Mouse (Mus musculus): Measurements from ENCODE around the gene Sh2b3. TPM values are rescaled to one million over a fixed set of nuclear protein-coding genes. Genes with fewer than 3 reads are reported as not detected.

Sh2b3 gene
- total and polyA plus RNA-seq, 2 experiments from 2014 or later = 6.6 to 24.7 TPM

GRCm38 (mm10) chr5:121780180-121780579 lies 57.3 kb downstream of the Sh2b3 start:
- no peak overlapping the region for H3K4me3 ChIP-seq (ENCODE audit: low read length)
- no peak for TF ChIP-seq CTCF (IDR thresholded peaks at IDR 0.05; ENCODE audit: low read depth)
- 65% methylated on average over 5 of the region's 5 CpGs for WGBS
- no peaks in the 10 kb centered on the region for H3K9me3 ChIP-seq (ENCODE audit: low read length)
- H3K9ac ChIP-seq (replicated peaks; ENCODE audit: low read length) = no peak overlapping the region
- no peaks in the 10 kb centered on the region for H3K27me3 ChIP-seq (ENCODE audit: insufficient read depth, low read length)
- ATAC-seq (no peak), DNase-seq (ENCODE audit: low spot score) (no peak)
- no peak overlapping the region for H3K27ac ChIP-seq
- peaks cover 17% of the 10 kb centered on the region for H3K36me3 ChIP-seq (ENCODE audit: insufficient read depth, low read length)
- H3K4me1 ChIP-seq (ENCODE audit: insufficient read depth, low read length) = peaks cover 6% of the 10 kb centered on the region; the same call in 1 of the 2 replicates
- no peak overlapping the region for H3K4me2 ChIP-seq (ENCODE audit: low read depth, low read length)

- Histone ChIP-seq H3K4me1 (ENCODE audit: insufficient read depth, low read length) (0 out of 2 replicates have a peak, but pooled peaks cover under 1% of the 10 kb centered on the region), H3K27ac (no peak overlapping the region), H3K27me3 (ENCODE audit: insufficient read depth, low read length) (no peaks in the 10 kb centered on the region), H3K9ac (replicated peaks; ENCODE audit: low read length) (no peak overlapping the region), H3K4me2 (ENCODE audit: low read depth, low read length) (no peak overlapping the region), H3K36me3 (ENCODE audit: insufficient read depth, low read length) (peaks cover 25% of the 10 kb centered on the region), H3K4me3 (ENCODE audit: low read length) (no peak overlapping the region), H3K9me3 (ENCODE audit: low read length) (no peaks in the 10 kb centered on the region)
- TF ChIP-seq CTCF (IDR thresholded peaks at IDR 0.05; ENCODE audit: low read depth) = no peak
- DNase-seq (ENCODE audit: low spot score) (peak; percentile 69), ATAC-seq (no peak)
- 42% methylated on average over 7 of the region's 7 CpGs for WGBS
Observed at GRCm38 (mm10) chr5:121778485-121779119, 58.8 kb downstream of the Sh2b3 start.

GRCm38 (mm10) chr5:121771611-121772010 lies 65.8 kb downstream of the Sh2b3 start:
- no peak overlapping the region for H3K4me3 ChIP-seq (ENCODE audit: low read length)
- WGBS = 87% methylated on average over 3 of the region's 3 CpGs
- H3K9me3 ChIP-seq (ENCODE audit: low read length) = no peaks in the 10 kb centered on the region
- ATAC-seq = no peak
- H3K27ac ChIP-seq = no peak overlapping the region
- H3K9ac ChIP-seq (replicated peaks; ENCODE audit: low read length) = no peak overlapping the region
- H3K4me2 ChIP-seq (ENCODE audit: low read depth, low read length) = no peak overlapping the region
- TF ChIP-seq CTCF (IDR thresholded peaks at IDR 0.05; ENCODE audit: low read depth) = no peak
- H3K36me3 ChIP-seq (ENCODE audit: insufficient read depth, low read length) = peaks cover 22% of the 10 kb centered on the region
- H3K27me3 ChIP-seq (ENCODE audit: insufficient read depth, low read length) = no peaks in the 10 kb centered on the region
- no peaks in the 10 kb centered on the region; the same call in 1 of the 2 replicates for H3K4me1 ChIP-seq (ENCODE audit: insufficient read depth, low read length)
- no peak for DNase-seq (ENCODE audit: low spot score)

- Histone ChIP-seq H3K9me3 (ENCODE audit: low read length) (no peaks in the 10 kb centered on the region), H3K36me3 (ENCODE audit: insufficient read depth, low read length) (peaks cover 18% of the 10 kb centered on the region), H3K4me1 (ENCODE audit: insufficient read depth, low read length) (no peaks in the 10 kb centered on the region; the same call in 1 of the 2 replicates), H3K27ac (no peak overlapping the region), H3K27me3 (ENCODE audit: insufficient read depth, low read length) (no peaks in the 10 kb centered on the region), H3K4me2 (ENCODE audit: low read depth, low read length) (no peak overlapping the region), H3K9ac (replicated peaks; ENCODE audit: low read length) (no peak overlapping the region), H3K4me3 (ENCODE audit: low read length) (no peak overlapping the region)
- WGBS = 59% methylated on average over 7 of the region's 7 CpGs
- DNase-seq (ENCODE audit: low spot score) (no peak), ATAC-seq (no peak)
- no peak for TF ChIP-seq CTCF (IDR thresholded peaks at IDR 0.05; ENCODE audit: low read depth)
Observed at GRCm38 (mm10) chr5:121769827-121770226, 67.6 kb downstream of the Sh2b3 start.

GRCm38 (mm10) chr5:121767564-121767963 lies 69.9 kb downstream of the Sh2b3 start:
- no peak for DNase-seq (ENCODE audit: low spot score)
- peaks cover 6% of the 10 kb centered on the region for H3K36me3 ChIP-seq (ENCODE audit: insufficient read depth, low read length)
- ATAC-seq = no peak

GRCm38 (mm10) chr5:121766038-121766773 lies 71.2 kb downstream of the Sh2b3 start:
- TF ChIP-seq CTCF (IDR thresholded peaks at IDR 0.05; ENCODE audit: low read depth) = peak; percentile 23; the same call in 1 of the 2 replicates
- Histone ChIP-seq H3K27me3 (ENCODE audit: insufficient read depth, low read length) (no peaks in the 10 kb centered on the region), H3K4me3 (ENCODE audit: low read length) (no peak overlapping the region), H3K9ac (replicated peaks; ENCODE audit: low read length) (no peak overlapping the region), H3K4me1 (ENCODE audit: insufficient read depth, low read length) (no peaks in the 10 kb centered on the region; the same call in 1 of the 2 replicates), H3K9me3 (ENCODE audit: low read length) (no peaks in the 10 kb centered on the region), H3K4me2 (ENCODE audit: low read depth, low read length) (no peak overlapping the region), H3K36me3 (ENCODE audit: insufficient read depth, low read length) (no peaks in the 10 kb centered on the region; the same call in 1 of the 2 replicates), H3K27ac (no peak overlapping the region)
- 80% methylated on average over 4 of the region's 4 CpGs for WGBS
- peak; percentile 26 for DNase-seq (ENCODE audit: low spot score)
- ATAC-seq = no peak

More at GRCm38 (mm10) chr5:121767564-121767963, 69.9 kb downstream of the Sh2b3 start:
- no peak overlapping the region for H3K4me3 ChIP-seq (ENCODE audit: low read length)
- H3K27me3 ChIP-seq (ENCODE audit: insufficient read depth, low read length) = no peaks in the 10 kb centered on the region
- no peak overlapping the region for H3K27ac ChIP-seq
- H3K4me2 ChIP-seq (ENCODE audit: low read depth, low read length) = no peak overlapping the region
- no peaks in the 10 kb centered on the region; the same call in 1 of the 2 replicates for H3K4me1 ChIP-seq (ENCODE audit: insufficient read depth, low read length)
- WGBS = 74% methylated on average over 2 of the region's 2 CpGs
- no peak overlapping the region for H3K9ac ChIP-seq (replicated peaks; ENCODE audit: low read length)
- H3K9me3 ChIP-seq (ENCODE audit: low read length) = no peaks in the 10 kb centered on the region
- no peak for TF ChIP-seq CTCF (IDR thresholded peaks at IDR 0.05; ENCODE audit: low read depth)

Small RNA genes within 50 kb of the gene (microRNA-seq; reads per million reads assigned to microRNA genes)
- 0.71 to 0.72 reads per million in 2 experiments for gene Mir7031

Other genes starting within 250 kb of the Sh2b3 start
- gene Aldh2, start 243.8 kb downstream of the Sh2b3 start, total RNA-seq (2014; rRNA removed) = 87.7 and 106 TPM in 2 replicates
- gene Aldh2, start 243.8 kb downstream of the Sh2b3 start, polyA plus RNA-seq (2015; fragmentation: Nextera tagmentation; extraction: Ambion mirVana) = 150 and 157 TPM in 2 replicates
- 1.7 and 3.7 TPM in 2 replicates for gene Acad12, start 218.7 kb downstream of the Sh2b3 start, total RNA-seq (2014; rRNA removed)
- gene Acad12, start 218.7 kb downstream of the Sh2b3 start, polyA plus RNA-seq (2015; fragmentation: Nextera tagmentation; extraction: Ambion mirVana) = 1.6 and 2.2 TPM in 2 replicates
- 0.72 and 5.1 TPM in 2 replicates for gene Acad10, start 177.1 kb downstream of the Sh2b3 start, total RNA-seq (2014; rRNA removed)
- 1.2 and 1.4 TPM in 2 replicates for gene Acad10, start 177.1 kb downstream of the Sh2b3 start, polyA plus RNA-seq (2015; fragmentation: Nextera tagmentation; extraction: Ambion mirVana)
- gene Brap, start 177.1 kb downstream of the Sh2b3 start, total RNA-seq (2014; rRNA removed) = 41.2 and 41.7 TPM in 2 replicates
- gene Brap, start 177.1 kb downstream of the Sh2b3 start, polyA plus RNA-seq (2015; fragmentation: Nextera tagmentation; extraction: Ambion mirVana) = 43.5 and 44.0 TPM in 2 replicates
- gene Atxn2, start 126.3 kb downstream of the Sh2b3 start, total RNA-seq (2014; rRNA removed) = 86.8 and 118 TPM in 2 replicates
- gene Atxn2, start 126.3 kb downstream of the Sh2b3 start, polyA plus RNA-seq (2015; fragmentation: Nextera tagmentation; extraction: Ambion mirVana) = 83.5 and 85.9 TPM in 2 replicates
- 48.9 and 52.5 TPM in 2 replicates for gene Pheta1, start 11.3 kb upstream of the Sh2b3 start, total RNA-seq (2014; rRNA removed)
- 28.0 and 28.3 TPM in 2 replicates for gene Pheta1, start 11.3 kb upstream of the Sh2b3 start, polyA plus RNA-seq (2015; fragmentation: Nextera tagmentation; extraction: Ambion mirVana)
- gene Cux2, start 212.5 kb upstream of the Sh2b3 start, total RNA-seq (2014; rRNA removed) = 35.4 and 46.6 TPM in 2 replicates
- 15.2 and 16.6 TPM in 2 replicates for gene Cux2, start 212.5 kb upstream of the Sh2b3 start, polyA plus RNA-seq (2015; fragmentation: Nextera tagmentation; extraction: Ambion mirVana)

Data from hindbrain, postnatal 0 days (tissue).